In the genomic region with DNA sequence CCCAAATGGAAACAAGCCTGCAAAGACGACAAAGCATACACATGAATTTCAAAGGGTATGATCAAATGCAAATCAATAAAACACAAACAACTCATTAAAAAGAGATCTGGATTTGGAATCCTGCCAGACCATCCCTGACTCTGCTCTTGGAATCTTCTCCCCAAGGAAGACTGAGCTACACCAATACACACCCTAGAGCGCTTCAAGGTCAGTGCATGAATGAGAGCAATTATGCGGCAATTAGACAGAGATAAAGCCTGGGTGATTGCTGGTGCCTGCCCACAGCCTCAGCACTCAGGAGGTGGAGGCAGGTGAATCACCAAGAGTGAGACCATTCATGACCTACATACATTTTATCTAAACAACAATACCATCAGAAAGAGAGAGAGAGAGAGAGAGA, we compare ENCODE assay signal across 16 mouse cellular contexts.
DNase-seq lines count a peak whose midpoint lies in the region; ATAC-seq and TF ChIP-seq lines count a peak whose summit lies in the region.
"Had no signal": no experiment of that assay in that cellular context is flagged by ENCODE, and none has a peak within 500 bp of the region (broad histone marks: within the 10 kb centered on the region; RNA-seq: fewer than 3 reads in every experiment).

No protein-coding gene starts in this region.

- no peak for TF ChIP-seq CTCF in brain, embryonic 14.5 days (IDR thresholded peaks at IDR 0.05; ENCODE audit: borderline replicate concordance, extremely low read depth, insufficient read depth, insufficient read length)

- H3K9me3 ChIP-seq in embryonic facial prominence, embryonic 14.5 days (ENCODE audit: control insufficient read depth, low read length): no peaks in the 10 kb centered on the region
- no peaks in the 10 kb centered on the region for H3K9me3 ChIP-seq in embryonic facial prominence, embryonic 10.5 days
- H3K9me3 ChIP-seq in midbrain, embryonic 10.5 days (replicated peaks): no peaks in the 10 kb centered on the region
- no peaks in the 10 kb centered on the region for H3K9me3 ChIP-seq in midbrain, embryonic 11.5 days (ENCODE audit: control insufficient read depth, low read length)
- H3K9me3 ChIP-seq in midbrain, embryonic 13.5 days: no peaks in the 10 kb centered on the region
- H3K9me3 ChIP-seq: kidney, embryonic 15.5 days had no signal

- TF ChIP-seq POLR2A in brain, embryonic 14.5 days (IDR thresholded peaks at IDR 0.05; ENCODE audit: borderline replicate concordance, extremely low read depth, insufficient read depth, insufficient read length, poor library complexity, severe bottlenecking): no peak

- ATAC-seq in embryonic facial prominence, embryonic 14.5 days (ENCODE audit: low read depth): 0 out of 2 replicates have a peak, but pooled peaks have one; percentile 39
- no peak for ATAC-seq in midbrain, embryonic 11.5 days (ENCODE audit: low FRiP score)
- peak; percentile 80 for ATAC-seq in midbrain, embryonic 13.5 days

- peaks cover 26% of the 10 kb centered on the region for H3K4me1 ChIP-seq in embryonic facial prominence, embryonic 14.5 days (ENCODE audit: control insufficient read depth, insufficient read depth, low read length)
- peaks cover 28% of the 10 kb centered on the region for H3K4me1 ChIP-seq in embryonic facial prominence, embryonic 10.5 days
- peaks cover 12% of the 10 kb centered on the region; the same call in 1 of the 2 replicates for H3K4me1 ChIP-seq in midbrain, embryonic 10.5 days
- no peaks in the 10 kb centered on the region for H3K4me1 ChIP-seq in midbrain, embryonic 11.5 days (ENCODE audit: control insufficient read depth, insufficient read depth, low read length)
- peaks cover 14% of the 10 kb centered on the region for H3K4me1 ChIP-seq in midbrain, embryonic 13.5 days (replicated peaks)

- H3K27me3 ChIP-seq in embryonic facial prominence, embryonic 14.5 days (replicated peaks; ENCODE audit: control insufficient read depth, insufficient read depth, low read length): no peaks in the 10 kb centered on the region
- no peaks in the 10 kb centered on the region for H3K27me3 ChIP-seq in embryonic facial prominence, embryonic 10.5 days (replicated peaks; ENCODE audit: low read depth, poor library complexity, severe bottlenecking)
- no peaks in the 10 kb centered on the region for H3K27me3 ChIP-seq in midbrain, embryonic 10.5 days (ENCODE audit: low read depth, poor library complexity, severe bottlenecking)
- no peaks in the 10 kb centered on the region for H3K27me3 ChIP-seq in midbrain, embryonic 11.5 days (ENCODE audit: control insufficient read depth, insufficient read depth, low read length)
- no peaks in the 10 kb centered on the region for H3K27me3 ChIP-seq in midbrain, embryonic 13.5 days
- H3K27me3 ChIP-seq: kidney, embryonic 15.5 days had no signal

- H3K4me2 ChIP-seq in embryonic facial prominence, embryonic 14.5 days (ENCODE audit: low read depth, low read length): no peak overlapping the region
- H3K4me2 ChIP-seq in midbrain, embryonic 11.5 days: no peak overlapping the region
- H3K4me2 ChIP-seq in midbrain, embryonic 13.5 days (replicated peaks): no peak overlapping the region
- H3K4me2 ChIP-seq: kidney, embryonic 15.5 days had no signal

- WGBS in embryonic facial prominence, embryonic 14.5 days: 50% methylated on average over 3 of the region's 3 CpGs
- WGBS in embryonic facial prominence, embryonic 10.5 days: 74% methylated on average over 3 of the region's 3 CpGs
- WGBS in midbrain, embryonic 10.5 days: 82% methylated on average over 3 of the region's 3 CpGs
- 73% methylated on average over 3 of the region's 3 CpGs for WGBS in midbrain, embryonic 11.5 days
- 54% methylated on average over 3 of the region's 3 CpGs for whole genome bisulfite sequencing in midbrain, embryonic 13.5 days

- peaks cover 22% of the 10 kb centered on the region; the same call in 1 of the 2 replicates for H3K36me3 ChIP-seq in embryonic facial prominence, embryonic 14.5 days (ENCODE audit: control insufficient read depth, insufficient read depth, low read length)
- H3K36me3 ChIP-seq in embryonic facial prominence, embryonic 10.5 days (replicated peaks): peaks cover 35% of the 10 kb centered on the region
- H3K36me3 ChIP-seq in midbrain, embryonic 10.5 days: peaks cover 20% of the 10 kb centered on the region
- H3K36me3 ChIP-seq in midbrain, embryonic 11.5 days (ENCODE audit: control insufficient read depth, insufficient read depth, low read length): no peaks in the 10 kb centered on the region
- H3K36me3 ChIP-seq in midbrain, embryonic 13.5 days: peaks cover 7% of the 10 kb centered on the region

- H3K27ac ChIP-seq in embryonic facial prominence, embryonic 14.5 days (replicated peaks; ENCODE audit: low read depth, low read length): no peak overlapping the region
- H3K27ac ChIP-seq in embryonic facial prominence, embryonic 10.5 days (replicated peaks): no peak overlapping the region
- 0 out of 2 replicates have a peak overlapping the region, but pooled peaks have one; percentile 13 for H3K27ac ChIP-seq in midbrain, embryonic 10.5 days (replicated peaks)
- no peak overlapping the region for H3K27ac ChIP-seq in midbrain, embryonic 11.5 days (ENCODE audit: low read depth, low read length)
- 0 out of 2 replicates have a peak overlapping the region, but pooled peaks have one; percentile 47 for H3K27ac ChIP-seq in midbrain, embryonic 13.5 days
- H3K27ac ChIP-seq: kidney, embryonic 15.5 days; liver, embryonic 14.5 days had no signal

- no peak overlapping the region for H3K4me3 ChIP-seq in embryonic facial prominence, embryonic 14.5 days (ENCODE audit: low read depth, low read length)
- no peak overlapping the region for H3K4me3 ChIP-seq in embryonic facial prominence, embryonic 10.5 days
- H3K4me3 ChIP-seq in midbrain, embryonic 10.5 days: no peak overlapping the region
- H3K4me3 ChIP-seq in midbrain, embryonic 11.5 days (ENCODE audit: low read depth, low read length): no peak overlapping the region
- H3K4me3 ChIP-seq in midbrain, embryonic 13.5 days (replicated peaks): no peak overlapping the region
- H3K4me3 ChIP-seq: kidney, embryonic 15.5 days; myocyte had no signal

- H3K9ac ChIP-seq in embryonic facial prominence, embryonic 14.5 days (ENCODE audit: low read depth, low read length): no peak overlapping the region
- no peak overlapping the region for H3K9ac ChIP-seq in midbrain, embryonic 11.5 days (ENCODE audit: low read length)
- no peak overlapping the region for H3K9ac ChIP-seq in midbrain, embryonic 13.5 days (replicated peaks)
- H3K9ac ChIP-seq: kidney, embryonic 15.5 days; liver, embryonic 14.5 days had no signal

- no peak for DNase-seq in embryonic facial prominence, embryonic 14.5 days (ENCODE audit: low spot score)
- no peak for DNase-seq in embryonic facial prominence, embryonic 10.5 days (ENCODE audit: low spot score)
- no peak for DNase-seq in midbrain, embryonic 10.5 days (ENCODE audit: low spot score)
- DNase-seq in midbrain, embryonic 11.5 days (ENCODE audit: low spot score, missing footprints): no peak
- DNase-seq in brain, embryonic 14.5 days (ENCODE audit: low read depth): peak; percentile 83
- no peak for DNase-seq in layer of hippocampus, adult 9-10 months (ENCODE audit: low spot score)
- DNase-seq in gastrocnemius, adult 18-20 months (ENCODE audit: low spot score): no peak
- DNase-seq: cerebellum, adult 9-11 months; layer of hippocampus, adult 9-11 months; lung, postnatal 36 days; right cerebral cortex, adult 18-20 months; thymus, adult 2 months had no signal

Comparison
In these comparisons a context has a peak if more than half of its experiments do, and no peak if none do; other contexts are left out.
1. H3K27ac ChIP-seq: peak in midbrain, embryonic 10.5 days (single experiment) and midbrain, embryonic 13.5 days (single experiment); none in embryonic facial prominence, embryonic 14.5 days (single experiment), embryonic facial prominence, embryonic 10.5 days (single experiment) and midbrain, embryonic 11.5 days (single experiment).